Mouse (Mus musculus): ENCODE results near the gene Igsf21. TPM values are rescaled to one million over a fixed set of nuclear protein-coding genes. Genes with fewer than 3 reads are reported as not detected.

The Igsf21 gene
- 39.2 and 42.0 TPM in 2 replicates for polyA plus RNA-seq (2012; rRNA removed)

DNA sequence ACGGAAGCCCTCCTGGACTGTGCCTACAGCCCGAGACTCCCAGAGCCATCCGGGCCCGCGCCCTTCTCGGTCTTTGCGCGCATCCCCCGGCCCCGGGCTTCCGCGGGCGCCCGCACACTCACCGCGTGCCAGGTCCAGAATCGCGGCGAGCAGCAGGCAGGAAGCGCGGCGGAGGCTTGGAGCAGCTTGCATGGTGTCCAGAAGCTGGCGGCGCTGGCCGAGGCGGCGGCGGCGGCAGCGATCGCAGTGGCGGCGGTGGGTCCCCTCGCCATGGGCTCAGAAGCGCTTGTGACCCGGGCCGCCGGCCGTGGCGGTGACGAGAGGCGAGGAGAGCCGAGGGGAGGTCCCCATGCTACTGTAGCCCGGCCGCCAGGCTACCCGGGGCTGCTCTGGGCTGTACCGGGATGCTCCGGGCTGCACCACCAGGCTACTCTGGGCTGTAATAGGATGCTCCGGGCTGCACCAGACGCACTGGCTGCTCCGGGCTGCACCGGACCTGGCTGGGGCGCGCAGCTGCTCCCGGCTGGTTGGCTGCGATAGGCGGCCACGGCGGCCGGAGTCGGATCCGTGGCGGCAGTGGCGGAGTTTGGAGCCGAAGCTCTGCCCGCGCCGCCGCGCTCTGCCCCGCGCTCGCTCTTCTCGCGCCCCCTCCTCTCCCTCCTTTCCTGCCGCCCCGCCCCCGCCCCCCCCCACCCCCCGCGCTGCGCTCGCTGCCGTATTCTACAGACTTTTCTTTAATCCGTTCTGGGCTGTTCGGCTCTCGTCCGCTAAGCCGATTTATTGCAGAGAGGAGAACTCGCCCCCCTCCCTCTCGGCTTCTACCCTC lies at the start of gene Igsf21:
Gene Igsf21 (minus strand): TSS at position 605 of the 826 bp plus-strand sequence.
- TF ChIP-seq POLR2A (IDR thresholded peaks at IDR 0.05; ENCODE audit: extremely low read depth, insufficient read depth, low read length) (no peak), CTCF (IDR thresholded peaks at IDR 0.05; ENCODE audit: extremely low read depth, insufficient read depth, low read length) (no peak)
- Histone ChIP-seq H3K4me1 (ENCODE audit: control insufficient read depth, insufficient read depth, low read length) (no peaks in the 10 kb centered on the region), H3K27ac (ENCODE audit: insufficient read depth, low read length) (peak within 1 kb of the TSS; percentile 62), H3K4me3 (ENCODE audit: insufficient read depth, low read length) (peak within 1 kb of the TSS; percentile 59)

DNA sequence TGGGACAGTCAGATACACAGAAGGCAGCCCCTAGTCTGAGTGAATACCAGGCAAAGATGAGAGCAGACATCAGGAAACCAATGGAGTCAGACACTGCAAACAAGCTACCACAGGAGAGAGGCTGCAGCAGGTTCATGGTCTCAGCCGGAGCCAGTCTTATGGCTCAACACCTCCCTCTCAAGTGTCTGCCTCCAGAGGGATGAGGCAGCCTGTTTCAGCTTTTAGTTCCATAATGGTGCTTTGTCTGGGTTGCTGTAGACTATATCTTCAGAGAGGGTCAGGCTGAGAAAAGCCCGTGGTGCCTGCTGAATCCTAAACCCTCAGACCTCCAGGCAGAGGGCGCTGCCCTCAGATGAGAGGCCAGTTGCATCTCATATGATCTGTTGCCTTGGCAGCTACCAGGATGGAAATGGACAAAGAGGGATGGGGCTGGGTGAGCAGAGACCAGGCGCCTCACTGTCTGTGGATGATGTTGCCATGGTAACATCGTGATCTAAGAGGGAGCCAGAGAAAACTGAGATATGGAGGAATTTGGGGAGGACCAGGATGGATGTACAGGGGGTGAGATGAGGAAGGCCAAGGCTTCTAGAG lies 39.2 kb upstream of the Igsf21 start:
- Histone ChIP-seq H3K27ac (ENCODE audit: insufficient read depth, low read length) (no peak overlapping the region), H3K4me1 (ENCODE audit: control insufficient read depth, insufficient read depth, low read length) (no peaks in the 10 kb centered on the region; the same call in 1 of the 2 replicates), H3K4me3 (ENCODE audit: insufficient read depth, low read length) (no peak overlapping the region)
- TF ChIP-seq CTCF (IDR thresholded peaks at IDR 0.05; ENCODE audit: extremely low read depth, insufficient read depth, low read length) = no peak
- no peak for TF ChIP-seq POLR2A (IDR thresholded peaks at IDR 0.05; ENCODE audit: extremely low read depth, insufficient read depth, low read length)

DNA sequence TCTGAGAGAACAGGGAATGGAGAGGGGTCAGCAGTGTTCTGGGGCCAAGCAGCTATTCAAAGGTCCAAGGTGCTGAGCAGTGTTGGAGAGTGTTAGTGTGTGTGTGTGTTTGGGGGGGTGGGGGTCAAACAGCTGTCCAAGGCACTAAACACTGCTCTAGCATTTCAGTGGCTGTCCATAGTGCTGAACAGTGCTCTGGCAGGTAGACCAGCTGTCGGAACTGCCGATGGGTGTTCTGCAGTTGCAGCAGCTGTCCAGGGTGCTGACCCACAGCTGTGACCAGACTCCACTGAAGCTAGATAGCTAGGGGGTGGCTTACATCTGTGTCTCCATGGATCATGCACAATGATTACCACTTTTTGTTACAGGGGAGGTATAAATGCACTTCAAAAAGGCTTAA lies 36.8 kb upstream of the Igsf21 start:
- H3K4me3 ChIP-seq (ENCODE audit: insufficient read depth, low read length) = no peak overlapping the region
- no peak for TF ChIP-seq CTCF (IDR thresholded peaks at IDR 0.05; ENCODE audit: extremely low read depth, insufficient read depth, low read length)
- no peak overlapping the region for H3K27ac ChIP-seq (ENCODE audit: insufficient read depth, low read length)
- no peaks in the 10 kb centered on the region; the same call in 1 of the 2 replicates for H3K4me1 ChIP-seq (ENCODE audit: control insufficient read depth, insufficient read depth, low read length)

DNA sequence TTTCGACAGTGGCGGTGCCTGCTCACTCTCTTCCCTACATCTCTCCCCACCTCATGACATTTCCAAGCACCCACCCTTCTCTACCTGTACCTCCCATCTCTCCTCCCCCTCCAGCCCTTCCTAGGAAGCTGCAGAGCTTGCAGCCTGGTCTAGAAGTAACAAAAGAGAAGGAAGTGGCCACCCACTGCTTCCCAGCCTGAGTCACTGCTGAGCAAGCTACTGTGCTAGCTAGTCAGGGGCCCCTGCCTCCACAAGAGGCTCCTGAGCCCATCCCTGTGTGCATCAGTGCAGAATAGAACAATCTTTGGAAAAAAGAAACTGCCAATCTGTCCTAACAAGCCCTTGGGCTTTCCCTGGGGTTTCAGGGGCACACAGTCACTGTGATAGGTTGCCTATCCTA lies 31.7 kb upstream of the Igsf21 start:
- TF ChIP-seq POLR2A (IDR thresholded peaks at IDR 0.05; ENCODE audit: extremely low read depth, insufficient read depth, low read length) (no peak), CTCF (IDR thresholded peaks at IDR 0.05; ENCODE audit: extremely low read depth, insufficient read depth, low read length) (no peak)
- H3K4me3 ChIP-seq (ENCODE audit: insufficient read depth, low read length) = no peak overlapping the region
- no peak overlapping the region for H3K27ac ChIP-seq (ENCODE audit: insufficient read depth, low read length)
- no peaks in the 10 kb centered on the region; the same call in 1 of the 2 replicates for H3K4me1 ChIP-seq (ENCODE audit: control insufficient read depth, insufficient read depth, low read length)

DNA sequence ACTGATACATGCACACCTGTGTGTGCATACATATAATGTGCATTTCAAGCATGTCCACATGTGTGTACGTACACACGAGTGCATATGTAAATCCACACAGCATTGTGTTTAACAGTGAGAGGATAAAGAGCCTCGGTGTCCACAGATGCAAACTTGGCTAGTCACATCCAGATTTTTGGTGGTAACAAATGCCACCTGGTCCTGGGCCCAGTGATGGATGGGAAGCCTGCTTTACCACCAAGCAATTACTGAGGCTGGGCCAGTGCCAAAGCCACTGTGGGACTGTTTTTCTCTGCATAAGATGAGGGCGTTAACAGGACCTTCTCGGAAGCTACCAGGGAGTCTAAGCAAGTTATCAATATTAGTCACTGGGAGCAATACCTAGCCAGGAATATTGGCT lies 25.3 kb upstream of the Igsf21 start:
- TF ChIP-seq POLR2A (IDR thresholded peaks at IDR 0.05; ENCODE audit: extremely low read depth, insufficient read depth, low read length) (no peak), CTCF (IDR thresholded peaks at IDR 0.05; ENCODE audit: extremely low read depth, insufficient read depth, low read length) (no peak)
- no peak overlapping the region for H3K27ac ChIP-seq (ENCODE audit: insufficient read depth, low read length)

DNA sequence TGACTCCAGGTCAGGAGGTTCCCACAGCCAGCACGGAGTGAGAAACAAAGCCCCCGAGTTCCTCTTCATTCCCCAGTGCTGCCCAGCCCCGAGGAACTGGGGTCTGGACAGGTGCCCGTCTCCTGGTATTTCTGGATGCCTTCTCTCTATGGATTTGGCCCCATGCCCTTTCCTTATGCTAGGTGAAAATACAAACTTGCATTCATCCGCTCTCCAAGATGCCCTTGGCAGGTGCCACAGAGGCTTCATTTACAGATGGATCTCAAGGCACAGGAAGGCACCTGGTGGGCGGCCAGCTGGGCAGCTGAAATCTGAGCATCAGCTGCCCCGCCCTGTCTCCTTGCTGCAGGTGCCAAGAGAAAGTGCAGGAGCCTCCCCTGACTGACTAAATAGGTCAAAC lies 23.9 kb upstream of the Igsf21 start:
- no peak overlapping the region for H3K27ac ChIP-seq (ENCODE audit: insufficient read depth, low read length)
- H3K4me3 ChIP-seq (ENCODE audit: insufficient read depth, low read length) = no peak overlapping the region
- peaks cover 1% of the 10 kb centered on the region; the same call in 1 of the 2 replicates for H3K4me1 ChIP-seq (ENCODE audit: control insufficient read depth, insufficient read depth, low read length)
- TF ChIP-seq POLR2A (IDR thresholded peaks at IDR 0.05; ENCODE audit: extremely low read depth, insufficient read depth, low read length) = no peak
- no peak for TF ChIP-seq CTCF (IDR thresholded peaks at IDR 0.05; ENCODE audit: extremely low read depth, insufficient read depth, low read length)

More for the DNA sequence above, 25.3 kb upstream of the Igsf21 start:
- peaks cover 1% of the 10 kb centered on the region; the same call in 1 of the 2 replicates for H3K4me1 ChIP-seq (ENCODE audit: control insufficient read depth, insufficient read depth, low read length)
- no peak overlapping the region for H3K4me3 ChIP-seq (ENCODE audit: insufficient read depth, low read length)

DNA sequence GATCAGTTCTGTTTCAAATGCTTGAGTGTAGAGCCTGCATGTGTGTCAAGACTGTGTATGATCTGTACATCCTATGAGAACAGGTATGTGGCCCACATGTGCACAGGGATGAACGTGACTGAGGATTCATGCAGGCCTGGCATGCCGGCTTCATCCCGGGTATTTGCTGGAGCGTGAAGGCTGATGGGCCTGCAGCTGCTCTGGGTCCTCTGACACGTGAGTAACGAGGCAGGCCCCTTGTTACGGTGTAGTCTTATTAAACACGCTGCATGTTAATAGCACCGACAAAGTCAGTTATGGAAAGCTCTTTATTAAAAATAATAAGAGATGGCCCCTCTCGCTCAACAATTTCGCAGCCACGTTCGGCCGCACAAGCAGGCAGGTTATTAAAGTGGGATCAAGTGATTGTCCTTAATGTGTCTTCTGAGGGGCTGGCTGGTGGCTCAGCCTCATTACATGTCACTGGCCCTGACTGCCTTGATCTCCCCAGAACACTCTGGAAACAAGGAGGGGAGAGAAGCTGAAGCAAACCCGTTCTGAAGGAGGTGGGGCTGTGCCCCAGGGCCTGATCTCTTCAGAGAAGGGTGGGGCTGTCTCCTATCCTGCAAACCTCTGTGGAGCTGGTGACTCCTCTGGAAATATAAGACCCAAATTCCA lies 22.7 kb upstream of the Igsf21 start:
- no peak for TF ChIP-seq CTCF (IDR thresholded peaks at IDR 0.05; ENCODE audit: extremely low read depth, insufficient read depth, low read length)
- no peak for TF ChIP-seq POLR2A (IDR thresholded peaks at IDR 0.05; ENCODE audit: extremely low read depth, insufficient read depth, low read length)
- no peak overlapping the region for H3K4me3 ChIP-seq (ENCODE audit: insufficient read depth, low read length)
- no peak overlapping the region for H3K27ac ChIP-seq (ENCODE audit: insufficient read depth, low read length)
- peaks cover 1% of the 10 kb centered on the region; the same call in 1 of the 2 replicates for H3K4me1 ChIP-seq (ENCODE audit: control insufficient read depth, insufficient read depth, low read length)

DNA sequence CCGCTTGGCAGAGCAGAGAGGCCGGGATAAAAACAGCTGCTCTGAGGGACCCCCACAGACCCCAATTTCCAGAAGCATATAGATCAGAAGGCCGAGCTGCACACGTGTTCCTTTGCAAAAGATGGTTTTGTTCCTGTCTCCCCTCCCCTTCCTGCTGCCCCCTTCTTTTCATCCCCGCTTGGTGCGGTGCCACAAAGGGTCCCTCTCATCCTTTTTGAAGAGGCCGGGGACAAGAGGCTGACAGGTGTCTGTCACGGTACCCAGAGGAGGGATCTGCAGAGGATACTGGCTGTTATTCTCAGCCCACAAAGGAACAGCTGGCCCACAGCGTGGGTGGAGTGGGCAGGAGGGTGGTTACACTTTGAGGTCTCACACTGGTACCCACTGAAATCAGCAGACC lies 21.3 kb upstream of the Igsf21 start:
- no peak overlapping the region for H3K27ac ChIP-seq (ENCODE audit: insufficient read depth, low read length)
- TF ChIP-seq POLR2A (IDR thresholded peaks at IDR 0.05; ENCODE audit: extremely low read depth, insufficient read depth, low read length) (no peak), CTCF (IDR thresholded peaks at IDR 0.05; ENCODE audit: extremely low read depth, insufficient read depth, low read length) (no peak)
- no peak overlapping the region for H3K4me3 ChIP-seq (ENCODE audit: insufficient read depth, low read length)
- H3K4me1 ChIP-seq (ENCODE audit: control insufficient read depth, insufficient read depth, low read length) = peaks cover 1% of the 10 kb centered on the region; the same call in 1 of the 2 replicates

DNA sequence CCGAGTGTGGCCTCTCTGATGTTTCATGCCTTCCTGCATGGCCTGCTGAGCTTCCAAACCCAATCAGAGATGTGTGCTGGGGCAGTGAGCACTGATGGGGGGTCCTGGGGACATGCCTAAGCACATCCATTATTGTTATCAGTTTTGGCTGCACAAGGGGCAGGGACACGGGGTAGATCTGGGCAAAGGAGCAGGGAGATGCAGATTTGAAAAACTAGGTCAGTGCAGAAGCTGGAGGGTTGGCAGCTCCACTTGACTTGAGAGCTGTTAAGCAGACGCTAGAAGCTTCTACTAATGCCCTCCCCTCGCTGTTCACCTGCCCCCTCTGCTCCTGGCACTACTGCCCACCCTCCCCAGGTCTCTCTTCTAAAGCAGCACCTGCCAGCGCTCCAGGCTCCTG lies 20.5 kb upstream of the Igsf21 start:
- Histone ChIP-seq H3K4me3 (ENCODE audit: insufficient read depth, low read length) (no peak overlapping the region), H3K27ac (ENCODE audit: insufficient read depth, low read length) (no peak overlapping the region), H3K4me1 (ENCODE audit: control insufficient read depth, insufficient read depth, low read length) (peaks cover 1% of the 10 kb centered on the region; the same call in 1 of the 2 replicates)
- no peak for TF ChIP-seq CTCF (IDR thresholded peaks at IDR 0.05; ENCODE audit: extremely low read depth, insufficient read depth, low read length)
- no peak for TF ChIP-seq POLR2A (IDR thresholded peaks at IDR 0.05; ENCODE audit: extremely low read depth, insufficient read depth, low read length)

Data from cortical plate, adult 2 months (tissue).